Mouse (Mus musculus): ENCODE measurements around the gene Snapc2.

The Snapc2 gene

GRCm38 (mm10) chr8:4252116-4252760 lies 642 bp upstream of the Snapc2 start:
- TF ChIP-seq GATA4 (IDR thresholded peaks at IDR 0.05; ENCODE audit: insufficient replicate concordance, low read length): no peak

- no peak for TF ChIP-seq GATA4 (IDR thresholded peaks at IDR 0.05; ENCODE audit: insufficient replicate concordance, low read length)
Observed at GRCm38 (mm10) chr8:4254001-4254400, 1.1 kb downstream of the Snapc2 start.

GRCm38 (mm10) chr8:4256911-4257310 lies 4.0 kb downstream of the Snapc2 start:
- no peak for TF ChIP-seq GATA4 (IDR thresholded peaks at IDR 0.05; ENCODE audit: insufficient replicate concordance, low read length)

GRCm38 (mm10) chr8:4257350-4257749 lies 4.5 kb downstream of the Snapc2 start:
- no peak for TF ChIP-seq GATA4 (IDR thresholded peaks at IDR 0.05; ENCODE audit: insufficient replicate concordance, low read length)

GRCm38 (mm10) chr8:4258233-4258632 lies 5.4 kb downstream of the Snapc2 start:
- no peak for TF ChIP-seq GATA4 (IDR thresholded peaks at IDR 0.05; ENCODE audit: insufficient replicate concordance, low read length)

GRCm38 (mm10) chr8:4258678-4259077 lies 5.8 kb downstream of the Snapc2 start:
- no peak for TF ChIP-seq GATA4 (IDR thresholded peaks at IDR 0.05; ENCODE audit: insufficient replicate concordance, low read length)

- no peak for TF ChIP-seq GATA4 (IDR thresholded peaks at IDR 0.05; ENCODE audit: insufficient replicate concordance, low read length)
Observed at GRCm38 (mm10) chr8:4259125-4259804, 6.4 kb downstream of the Snapc2 start, which contains the start of gene Ctxn1. Gene Ctxn1 (minus strand): TSS chr8:4259274.

GRCm38 (mm10) chr8:4259805-4260170 lies 6.9 kb downstream of the Snapc2 start:
- no peak for TF ChIP-seq GATA4 (IDR thresholded peaks at IDR 0.05; ENCODE audit: insufficient replicate concordance, low read length)

- no peak for TF ChIP-seq GATA4 (IDR thresholded peaks at IDR 0.05; ENCODE audit: insufficient replicate concordance, low read length)
Observed at GRCm38 (mm10) chr8:4263105-4263791, 10.4 kb downstream of the Snapc2 start.

GRCm38 (mm10) chr8:4265160-4265914 lies 12.5 kb downstream of the Snapc2 start:
- no peak for TF ChIP-seq GATA4 (IDR thresholded peaks at IDR 0.05; ENCODE audit: insufficient replicate concordance, low read length)

GRCm38 (mm10) chr8:4267627-4268026 lies 14.7 kb downstream of the Snapc2 start:
- no peak for TF ChIP-seq GATA4 (IDR thresholded peaks at IDR 0.05; ENCODE audit: insufficient replicate concordance, low read length)

- TF ChIP-seq GATA4 (IDR thresholded peaks at IDR 0.05; ENCODE audit: insufficient replicate concordance, low read length): no peak
Observed at GRCm38 (mm10) chr8:4269609-4270008, 16.7 kb downstream of the Snapc2 start.

GRCm38 (mm10) chr8:4275275-4276110 lies 22.6 kb downstream of the Snapc2 start, which contains the start of gene Timm44:
Gene Timm44 (minus strand): TSS chr8:4275913.
- peak; percentile 31; the same call in 1 of the 2 replicates for TF ChIP-seq GATA4 (IDR thresholded peaks at IDR 0.05; ENCODE audit: insufficient replicate concordance, low read length)

GRCm38 (mm10) chr8:4276111-4276465 lies 23.2 kb downstream of the Snapc2 start:
- TF ChIP-seq GATA4 (IDR thresholded peaks at IDR 0.05; ENCODE audit: insufficient replicate concordance, low read length): no peak
